Comparison of ENCODE assay signal across 8 mouse cellular contexts in the genomic region with DNA sequence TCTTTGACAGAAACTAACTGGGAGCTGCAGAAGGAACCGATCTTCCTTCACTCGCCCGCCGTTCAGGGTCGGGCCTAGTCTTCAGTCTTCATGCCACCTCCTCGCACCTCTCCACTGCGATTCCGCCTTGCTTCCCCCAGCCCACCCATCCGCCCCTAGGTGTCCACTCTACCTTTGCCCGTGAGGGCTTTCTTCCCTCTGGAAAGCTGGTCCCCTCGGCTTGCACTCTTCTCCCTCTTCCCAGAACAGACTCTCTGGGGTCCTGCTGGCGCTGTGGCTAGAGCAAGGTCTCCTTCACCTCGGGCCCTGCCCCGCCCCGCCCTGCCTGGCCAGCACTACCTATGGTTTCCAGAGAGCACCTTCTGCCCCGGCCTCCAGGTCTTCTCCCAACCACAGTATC.
DNase-seq lines count a peak whose midpoint lies in the region; ATAC-seq and TF ChIP-seq lines count a peak whose summit lies in the region.

No protein-coding gene starts in this region.

- H3K27ac ChIP-seq in ES-Bruce4 (ENCODE audit: insufficient read depth, low read length): peak overlapping the region; percentile 8; the same call in 1 of the 2 replicates
- H3K27ac ChIP-seq in forebrain, embryonic 13.5 days: peak overlapping the region; percentile 94
- H3K27ac ChIP-seq in neural tube, embryonic 13.5 days (replicated peaks): peak overlapping the region; percentile 95

- H3K27me3 ChIP-seq in ES-Bruce4 (ENCODE audit: control insufficient read depth, insufficient read depth, low read length, poor library complexity, severe bottlenecking): no peaks in the 10 kb centered on the region
- H3K27me3 ChIP-seq in forebrain, embryonic 13.5 days: no peaks in the 10 kb centered on the region
- H3K27me3 ChIP-seq in neural tube, embryonic 13.5 days: no peaks in the 10 kb centered on the region

- H3K4me3 ChIP-seq in ES-Bruce4 (ENCODE audit: low read depth, low read length): peak overlapping the region; percentile 77
- H3K4me3 ChIP-seq in forebrain, embryonic 13.5 days: peak overlapping the region; percentile 76
- peak overlapping the region; percentile 77 for H3K4me3 ChIP-seq in neural tube, embryonic 13.5 days

- DNase-seq in frontal cortex, postnatal 36 days (ENCODE audit: low spot score in 2 of 2): no peak
- peak; percentile 36 for DNase-seq in liver
- no peak for DNase-seq in thymus, postnatal 0 days (ENCODE audit: low spot score)
- no peak for DNase-seq in spleen, adult 12 weeks (ENCODE audit: low spot score)

- no peak for TF ChIP-seq POLR2A in ES-Bruce4 (IDR thresholded peaks at IDR 0.05; ENCODE audit: insufficient read depth, low read length)

- no peaks in the 10 kb centered on the region for H3K9me3 ChIP-seq in ES-Bruce4 (replicated peaks; ENCODE audit: control insufficient read depth, insufficient read depth, low read length, poor library complexity, severe bottlenecking)
- H3K9me3 ChIP-seq in forebrain, embryonic 13.5 days (replicated peaks): no peaks in the 10 kb centered on the region
- no peaks in the 10 kb centered on the region for H3K9me3 ChIP-seq in neural tube, embryonic 13.5 days

- TF ChIP-seq CTCF in ES-Bruce4 (IDR thresholded peaks at IDR 0.05; ENCODE audit: low read depth, low read length): no peak

- WGBS in forebrain, embryonic 13.5 days: 0% methylated on average over 16 of the region's 16 CpGs
- 0% methylated on average over 16 of the region's 16 CpGs for WGBS in neural tube, embryonic 13.5 days

- no peak for TF ChIP-seq EP300 in ES-Bruce4 (IDR thresholded peaks at IDR 0.05; ENCODE audit: insufficient read depth, low read depth, low read length)

- ATAC-seq in frontal cortex, adult (ENCODE audit: low TSS enrichment): peak; percentile 14; the same call in 1 of the 2 replicates
- ATAC-seq in forebrain, embryonic 13.5 days: no peak; the same call in 1 of the 2 replicates
- peak; percentile 59 for ATAC-seq in neural tube, embryonic 13.5 days (ENCODE audit: low read depth)

- H3K36me3 ChIP-seq in ES-Bruce4 (ENCODE audit: control insufficient read depth, insufficient read depth, low read length, poor library complexity, severe bottlenecking): no peaks in the 10 kb centered on the region
- 0 out of 2 replicates have a peak, but pooled peaks cover 7% of the 10 kb centered on the region for H3K36me3 ChIP-seq in forebrain, embryonic 13.5 days (ENCODE audit: poor library complexity, severe bottlenecking)
- 0 out of 2 replicates have a peak, but pooled peaks cover 5% of the 10 kb centered on the region for H3K36me3 ChIP-seq in neural tube, embryonic 13.5 days

- peak overlapping the region; percentile 72 for H3K4me2 ChIP-seq in forebrain, embryonic 13.5 days
- H3K4me2 ChIP-seq in neural tube, embryonic 13.5 days: peak overlapping the region; percentile 66

- no peaks in the 10 kb centered on the region for H3K4me1 ChIP-seq in ES-Bruce4 (ENCODE audit: control insufficient read depth, insufficient read depth, low read length)
- peaks cover 49% of the 10 kb centered on the region for H3K4me1 ChIP-seq in forebrain, embryonic 13.5 days
- H3K4me1 ChIP-seq in neural tube, embryonic 13.5 days (replicated peaks): peaks cover 49% of the 10 kb centered on the region

- peak overlapping the region; percentile 97 for H3K9ac ChIP-seq in ES-Bruce4 (ENCODE audit: low read depth, poor library complexity, severe bottlenecking)
- peak overlapping the region; percentile 70 for H3K9ac ChIP-seq in forebrain, embryonic 13.5 days
- peak overlapping the region; percentile 95 for H3K9ac ChIP-seq in neural tube, embryonic 13.5 days

Comparison
In these comparisons a context has a peak if more than half of its experiments do, and no peak if none do; other contexts are left out.
1. H3K27ac ChIP-seq: peak in every context shown above with its lines; median percentile 95 in neural tube, embryonic 13.5 days; 94 in forebrain, embryonic 13.5 days; 8 in ES-Bruce4.